Mouse (Mus musculus) liver, adult 10 weeks (tissue): ENCODE measurements around the gene Duoxa1. TPM values are rescaled to one million over a fixed set of nuclear protein-coding genes. Genes with fewer than 3 reads are reported as not detected.

ENCODE experiments used
- polyA plus RNA-seq: library from polyadenylated mRNA; stranded (reverse); fragments of 350-450 nt; fragmentation: Illumina TruSeq; extraction: RNeasy Lipid Tissue Mini Kit (QIAGEN cat#74804); gene quantifications from one replicate; pipeline ENCODE4 v1.2.3, GENCODE M21; 2014; ENCODE audit warnings: low read depth, low replicate concordance

The Duoxa1 gene
- polyA plus RNA-seq, result not detected

GRCm38 (mm10) chr2:122313536-122313935 lies at the start of gene Duoxa1:
Gene Duoxa1 (minus strand): TSS chr2:122313730.

GRCm38 (mm10) chr2:122315372-122315771 lies 1.8 kb upstream of the Duoxa1 start, which contains the start of gene Duox1:
Gene Duox1 (plus strand): TSS chr2:122315672.

GRCm38 (mm10) chr2:122298596-122299490 lies 14.7 kb downstream of the Duoxa1 start, which contains the start of gene Duoxa2:
Gene Duoxa2 (plus strand): TSS chr2:122298900.

GRCm38 (mm10) chr2:122298096-122298499 lies 15.4 kb downstream of the Duoxa1 start, which contains the start of gene Duox2:
Gene Duox2 (minus strand): TSS chr2:122298449.

Other genes starting within 250 kb of the Duoxa1 start
- 2.9 TPM for gene Spg11, start 195.3 kb downstream of the Duoxa1 start, polyA plus RNA-seq
- 9,040 TPM for gene B2m, start 166.0 kb downstream of the Duoxa1 start, polyA plus RNA-seq
- gene Trim69, start 153.0 kb downstream of the Duoxa1 start, polyA plus RNA-seq, result not detected
- not detected for gene Patl2, start 127.5 kb downstream of the Duoxa1 start, polyA plus RNA-seq
- gene Terb2, start 127.5 kb downstream of the Duoxa1 start, polyA plus RNA-seq, result not detected
- gene Sord, start 79.0 kb downstream of the Duoxa1 start, polyA plus RNA-seq, result 1,099 TPM
- gene Duox2, start 15.3 kb downstream of the Duoxa1 start, polyA plus RNA-seq, result not detected
- gene Duoxa2, start 14.8 kb downstream of the Duoxa1 start, polyA plus RNA-seq, result not detected
- not detected for gene Duox1, start 1.9 kb upstream of the Duoxa1 start, polyA plus RNA-seq
- not detected for gene Shf, start 55.4 kb upstream of the Duoxa1 start, polyA plus RNA-seq
- gene Slc28a2, start 112.7 kb upstream of the Duoxa1 start, polyA plus RNA-seq, result 1.2 TPM
- not detected for gene Gm14085, start 171.2 kb upstream of the Duoxa1 start, polyA plus RNA-seq